Comparison of ENCODE assay signal across 16 mouse cellular contexts in the genomic region with DNA sequence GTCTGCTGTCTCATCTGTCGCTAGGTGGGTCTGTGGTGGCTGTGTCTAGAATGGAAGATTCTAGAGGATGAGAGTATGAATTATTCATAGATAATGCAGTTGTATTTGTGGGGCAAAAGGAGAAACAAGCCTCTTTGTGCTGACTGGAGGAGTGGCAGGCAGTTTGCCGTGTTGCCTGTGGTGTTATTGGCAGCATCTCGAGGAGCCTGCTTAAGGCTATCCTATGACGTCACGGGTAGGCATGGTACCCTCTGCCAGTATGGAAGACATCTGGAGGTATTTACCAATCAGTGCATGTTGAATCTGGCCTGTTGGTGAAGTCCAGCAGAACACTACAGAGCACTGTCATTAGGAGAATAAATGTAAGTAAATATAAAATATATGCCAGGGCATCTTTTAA.
"Had no signal": no experiment of that assay in that cellular context is flagged by ENCODE, and none has a peak within 500 bp of the region (broad histone marks: within the 10 kb centered on the region; RNA-seq: fewer than 3 reads in every experiment).

No protein-coding gene starts in this region.

- H3K4me1 ChIP-seq: limb, embryonic 12.5 days; limb, embryonic 15.5 days; midbrain, embryonic 12.5 days had no signal

- H3K27me3 ChIP-seq: limb, embryonic 12.5 days; limb, embryonic 15.5 days; midbrain, embryonic 12.5 days had no signal

- H3K27ac ChIP-seq: kidney, postnatal 0 days; layer of hippocampus, adult 2 months; limb, embryonic 12.5 days; limb, embryonic 15.5 days; liver, embryonic 14.5 days; macrophage; midbrain, embryonic 12.5 days had no signal

- H3K4me3 ChIP-seq: layer of hippocampus, adult 2 months; limb, embryonic 12.5 days; limb, embryonic 15.5 days; midbrain, embryonic 12.5 days had no signal

- H3K9me3 ChIP-seq: limb, embryonic 12.5 days; limb, embryonic 15.5 days; midbrain, embryonic 12.5 days had no signal

- H3K36me3 ChIP-seq: limb, embryonic 12.5 days; limb, embryonic 15.5 days; midbrain, embryonic 12.5 days had no signal

- H3K9ac ChIP-seq: limb, embryonic 12.5 days; limb, embryonic 15.5 days; liver, embryonic 14.5 days; liver, postnatal 0 days; lung, embryonic 14.5 days; midbrain, embryonic 12.5 days had no signal

- H3K4me2 ChIP-seq: limb, embryonic 12.5 days; limb, embryonic 15.5 days; liver, embryonic 11.5 days; lung, embryonic 14.5 days; midbrain, embryonic 12.5 days had no signal

- ATAC-seq: liver, postnatal 0 days; lung, postnatal 0 days; midbrain, embryonic 16.5 days had no signal

- DNase-seq: kidney, postnatal 25 days; layer of hippocampus, adult 9-11 months; liver, postnatal 0 days; lung, embryonic 14.5 days; thymus, adult 18-20 months; thymus, postnatal 36 days had no signal
